Mouse (Mus musculus): ENCODE results near the gene Tead2.

GRCm38 (mm10) chr7:45228548-45228947 lies 13.0 kb downstream of the Tead2 start:
- no peak for TF ChIP-seq POLR2A (IDR thresholded peaks at IDR 0.05; ENCODE audit: low read depth, low read length)
- TF ChIP-seq CTCF (IDR thresholded peaks at IDR 0.05; ENCODE audit: extremely low read depth, insufficient read length, insufficient replicate concordance, low read depth, low read length): no peak

All from small intestine, adult 2 months (tissue).